Mouse (Mus musculus) cerebellum, adult 18-20 months (tissue): ENCODE measurements around the gene Cyp2c40.
"Not testable (repeated sequence)": the region's sequence is repeated elsewhere in the genome, so short reads cannot be mapped to it uniquely, and the experiment has no call there.

Experiments used
- DNase-seq, 2 experiments: peaks; one replicate each; pipeline ENCODE4 v3.0.0; 2021

Gene Cyp2c40

DNA sequence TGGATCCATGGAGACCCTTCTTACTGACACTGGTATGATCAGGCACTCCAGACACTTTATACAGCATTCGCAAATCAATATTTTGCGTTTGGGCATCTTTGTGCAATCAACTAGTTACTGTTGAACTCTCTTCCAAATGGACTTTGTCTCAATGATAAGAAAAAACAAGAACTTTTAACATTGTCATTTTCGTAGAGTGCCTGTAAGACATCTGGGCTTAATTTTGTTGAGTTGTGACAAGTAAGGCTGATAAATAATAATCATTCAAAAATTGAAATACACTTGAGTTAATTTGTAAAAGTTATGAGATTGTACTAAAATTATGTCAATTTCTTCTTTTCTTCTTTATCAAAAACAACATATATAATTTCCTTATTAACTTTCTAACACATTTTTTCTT is at the start of gene Cyp2c40:
TSS of gene Cyp2c40 (minus strand) at position 101 of the 400 bp plus-strand sequence.
- not testable (repeated sequence) for DNase-seq

- not testable (repeated sequence) for DNase-seq
Measured at GRCm38 (mm10) chr19:39820931-39821330, 8.3 kb upstream of the Cyp2c40 start.

DNA sequence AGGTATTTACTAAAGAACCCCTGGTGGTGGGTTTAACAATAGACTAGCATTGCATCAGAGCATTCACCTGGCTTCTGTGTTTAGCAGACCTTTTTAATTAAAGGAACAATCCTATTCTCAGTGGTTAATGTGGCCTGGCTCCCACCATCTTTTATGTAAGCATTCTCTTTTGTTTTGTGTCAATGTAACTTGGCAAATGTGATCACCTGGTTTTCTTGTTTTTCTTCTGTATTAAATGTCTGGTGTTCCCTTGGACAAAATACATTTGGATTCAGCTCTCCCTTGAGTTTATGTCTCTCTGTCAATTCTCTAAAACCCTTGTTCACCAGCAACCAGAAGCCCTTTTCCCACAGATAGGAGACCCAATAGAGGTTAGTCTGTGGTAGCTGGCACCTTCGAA is 3.8 kb upstream of the Cyp2c40 start:
- DNase-seq: not testable (repeated sequence)

DNA sequence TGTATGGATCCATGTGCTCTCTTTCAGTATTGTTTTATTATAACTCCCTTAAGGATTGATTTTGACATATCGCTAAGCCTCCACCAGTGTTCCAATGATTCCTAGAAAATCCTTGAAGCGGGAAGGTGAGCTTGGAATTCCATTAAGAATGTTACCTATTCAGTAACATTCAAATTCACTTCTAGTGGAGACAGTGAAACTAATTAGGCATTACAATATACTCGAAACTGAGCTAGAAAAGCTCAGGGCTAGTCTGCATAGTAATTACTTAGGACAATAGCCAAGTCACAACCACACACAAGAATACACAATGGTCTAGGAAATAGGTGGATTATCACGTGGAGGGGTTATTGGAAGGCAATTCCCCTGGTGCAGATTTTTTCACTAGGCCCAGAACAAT is 3.4 kb upstream of the Cyp2c40 start:
- not testable (repeated sequence) for DNase-seq

GRCm38 (mm10) chr19:39785458-39785857 is 27.2 kb downstream of the Cyp2c40 start:
- not testable (repeated sequence) for DNase-seq

DNA sequence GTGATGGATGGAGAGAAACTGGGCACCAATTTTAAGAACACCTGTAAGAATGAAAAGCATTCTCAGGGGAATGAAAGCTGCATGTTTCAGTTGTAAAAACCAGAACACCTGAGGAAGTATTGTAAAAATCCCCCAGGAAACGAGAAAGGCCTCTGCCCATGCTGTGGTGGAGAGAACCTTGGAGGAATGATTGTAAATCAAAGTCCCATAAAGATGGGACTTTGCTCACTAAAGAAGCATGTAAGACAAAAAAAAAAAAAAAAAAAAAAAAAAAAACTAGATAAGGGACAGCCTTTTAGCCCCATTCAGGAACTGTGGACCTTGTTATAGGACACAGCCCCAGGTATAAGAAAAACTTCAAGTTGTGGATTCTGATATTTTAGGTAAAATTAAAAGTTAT is 67.3 kb downstream of the Cyp2c40 start:
- DNase-seq: no peak

- DNase-seq: not testable (repeated sequence)
Measured at GRCm38 (mm10) chr19:39744361-39744760, 68.3 kb downstream of the Cyp2c40 start.

DNA sequence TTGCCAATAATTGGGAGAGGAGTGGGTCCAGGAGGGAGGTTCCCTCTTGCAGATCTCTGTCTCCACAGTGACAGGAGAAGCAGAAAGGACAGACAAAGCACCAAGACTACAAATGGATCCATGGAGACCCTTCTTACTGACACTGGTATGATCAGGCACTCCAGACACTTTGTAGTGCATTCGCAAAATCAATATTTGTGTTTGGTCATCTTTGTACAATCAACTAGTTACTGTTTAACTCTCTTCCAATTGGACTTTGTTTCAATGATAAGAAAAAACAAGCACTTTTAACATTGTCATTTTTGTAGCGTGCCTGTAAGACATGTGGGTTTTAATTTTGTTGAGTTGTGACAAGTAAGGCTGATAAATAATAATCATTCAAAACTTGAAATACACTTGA is 71.7 kb downstream of the Cyp2c40 start, which contains the start of gene Cyp2c68:
TSS of gene Cyp2c68 (minus strand) at position 135 of the 400 bp plus-strand sequence.
- DNase-seq: no peak
